Mouse (Mus musculus): Measurements from ENCODE around the gene Cldn18.

Cldn18 gene

GRCm38 (mm10) chr9:99681980-99682570 lies 35.0 kb downstream of the Cldn18 start:
- DNase-seq = no peak

- no peak for DNase-seq
These were observed 41.4 kb downstream of the Cldn18 start for GRCm38 (mm10) chr9:99675714-99676113.

GRCm38 (mm10) chr9:99671603-99672002 lies 45.5 kb downstream of the Cldn18 start:
- DNase-seq = no peak

GRCm38 (mm10) chr9:99667596-99667995 lies 49.5 kb downstream of the Cldn18 start:
- no peak for DNase-seq

GRCm38 (mm10) chr9:99662887-99663286 lies 54.2 kb downstream of the Cldn18 start:
- DNase-seq = no peak

GRCm38 (mm10) chr9:99662406-99662805 lies 54.7 kb downstream of the Cldn18 start:
- peak; percentile 72 for DNase-seq

GRCm38 (mm10) chr9:99661606-99662166 lies 55.4 kb downstream of the Cldn18 start:
- no peak for DNase-seq

- no peak for DNase-seq
These were observed 56.3 kb downstream of the Cldn18 start for GRCm38 (mm10) chr9:99660756-99661155.

GRCm38 (mm10) chr9:99646102-99646501 lies 71.0 kb downstream of the Cldn18 start:
- DNase-seq = no peak

- DNase-seq = no peak
These were observed 71.7 kb downstream of the Cldn18 start for GRCm38 (mm10) chr9:99645416-99645815.

- no peak for DNase-seq
These were observed 77.1 kb downstream of the Cldn18 start for GRCm38 (mm10) chr9:99639957-99640356.

All from thymus, postnatal 4 days (tissue).